ENCODE assay signal across 8 mouse cellular contexts in the genomic region with DNA sequence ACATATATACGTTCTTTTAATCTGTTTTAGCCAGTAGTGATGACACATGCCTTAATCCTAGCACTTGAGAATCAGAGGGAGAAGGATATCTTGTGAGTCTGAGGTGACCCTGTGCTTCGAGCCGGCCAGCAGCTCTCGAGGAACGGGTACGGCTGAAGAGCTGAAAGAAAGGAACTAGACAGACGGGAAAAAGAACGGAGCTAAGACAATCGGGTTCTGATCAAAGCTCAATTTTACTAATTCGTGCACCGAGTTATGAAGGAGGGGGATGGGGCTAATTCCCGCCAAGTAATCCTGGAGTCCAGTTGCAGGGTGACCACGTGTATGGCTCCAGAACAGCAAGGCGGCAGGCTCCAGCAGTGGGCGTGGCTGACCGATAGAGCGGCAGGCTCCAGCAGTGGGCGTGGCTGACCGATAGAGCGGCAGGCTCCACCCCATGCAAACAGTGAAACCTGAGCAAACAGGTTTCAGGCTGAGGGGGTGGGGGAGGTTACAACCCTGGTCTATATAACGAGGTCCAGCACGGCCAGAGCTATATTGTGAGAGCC. TPM values are rescaled to one million over a fixed set of nuclear protein-coding genes. Genes with fewer than 3 reads are reported as not detected.
A peak's percentile ranks its signal among the peaks of the same experiment; 100 is the strongest.
DNase-seq lines count a peak whose midpoint lies in the region; ATAC-seq and TF ChIP-seq lines count a peak whose summit lies in the region.
"Not testable (repeated sequence)": the region's sequence is repeated elsewhere in the genome, so short reads cannot be mapped to it uniquely, and the experiment has no call there.

No protein-coding gene starts in this region.

- DNase-seq in B cell, adult 2 months: peak; percentile 68 to 74
- peak; percentile 71 to 78 for DNase-seq in adrenal gland, postnatal 36 days
- peak; percentile 24 to 64 for DNase-seq in heart, postnatal 14 days
- peak; percentile 82 for DNase-seq in lung, embryonic 14.5 days
- DNase-seq in neural tube, embryonic 11.5 days (ENCODE audit: low spot score): peak; percentile 45

- not testable (repeated sequence) for H3K27ac ChIP-seq in forebrain, embryonic 15.5 days (replicated peaks); neural tube, embryonic 11.5 days (ENCODE audit: low read depth, low read length); stomach, embryonic 14.5 days (ENCODE audit: low read length)
- H3K27ac ChIP-seq in kidney, embryonic 16.5 days (ENCODE audit: low read length): 0 out of 2 replicates have a peak overlapping the region, but pooled peaks have one; percentile 20
- H3K27ac ChIP-seq in lung, embryonic 14.5 days (ENCODE audit: low read depth): 0 out of 2 replicates have a peak overlapping the region, but pooled peaks have one; percentile 18

- not testable (repeated sequence) for H3K4me1 ChIP-seq in forebrain, embryonic 15.5 days; kidney, embryonic 16.5 days (ENCODE audit: insufficient read depth, low read length); lung, embryonic 14.5 days (ENCODE audit: insufficient read depth); neural tube, embryonic 11.5 days (ENCODE audit: control insufficient read depth, insufficient read depth, low read length); stomach, embryonic 14.5 days (ENCODE audit: control insufficient read depth, insufficient read depth, low read length)

- intact Hi-C loops in heart, postnatal 14 days (cut with DNase I): not testable (repeated sequence)

- peak overlapping the region; percentile 35 for H3K4me3 ChIP-seq in forebrain, embryonic 15.5 days
- H3K4me3 ChIP-seq in kidney, embryonic 16.5 days (ENCODE audit: low read length): peak overlapping the region; percentile 36
- H3K4me3 ChIP-seq in lung, embryonic 14.5 days (ENCODE audit: low read depth, low read length): peak overlapping the region; percentile 30
- not testable (repeated sequence) for H3K4me3 ChIP-seq in neural tube, embryonic 11.5 days (ENCODE audit: low read depth, low read length)
- H3K4me3 ChIP-seq in stomach, embryonic 14.5 days (ENCODE audit: low read depth, low read length): peak overlapping the region; percentile 18

- ATAC-seq in forebrain, embryonic 15.5 days (replicated peaks): 0 out of 2 replicates have a peak, but pooled peaks have one; percentile 41
- peak; percentile 94 for ATAC-seq in kidney, embryonic 16.5 days (ENCODE audit: low FRiP score, low TSS enrichment)
- ATAC-seq in lung, embryonic 14.5 days (ENCODE audit: insufficient read depth): peak; percentile 92
- ATAC-seq in neural tube, embryonic 11.5 days (ENCODE audit: insufficient read depth, low FRiP score, low TSS enrichment): not testable (repeated sequence)
- ATAC-seq in stomach, embryonic 14.5 days (ENCODE audit: insufficient number of reproducible peaks, insufficient read depth, low FRiP score, low read depth): peak; percentile 91

- H3K4me2 ChIP-seq in forebrain, embryonic 15.5 days (replicated peaks): peak overlapping the region; percentile 41
- peak overlapping the region; percentile 56 for H3K4me2 ChIP-seq in kidney, embryonic 16.5 days (replicated peaks; ENCODE audit: low read depth, low read length)
- H3K4me2 ChIP-seq in lung, embryonic 14.5 days: peak overlapping the region; percentile 61
- peak overlapping the region; percentile 25; the same call in 1 of the 2 replicates for H3K4me2 ChIP-seq in neural tube, embryonic 11.5 days (ENCODE audit: low read depth)
- H3K4me2 ChIP-seq in stomach, embryonic 14.5 days (replicated peaks; ENCODE audit: low read depth, low read length): peak overlapping the region; percentile 41

- H3K27me3 ChIP-seq in forebrain, embryonic 15.5 days; kidney, embryonic 16.5 days (ENCODE audit: insufficient read depth, low read length); lung, embryonic 14.5 days (ENCODE audit: insufficient read depth, low read length); neural tube, embryonic 11.5 days (ENCODE audit: control insufficient read depth, insufficient read depth, low read length); stomach, embryonic 14.5 days (ENCODE audit: control insufficient read depth, insufficient read depth, low read length): not testable (repeated sequence)

- H3K9me3 ChIP-seq in forebrain, embryonic 15.5 days; kidney, embryonic 16.5 days (ENCODE audit: low read length); lung, embryonic 14.5 days (ENCODE audit: low read depth, low read length); neural tube, embryonic 11.5 days (ENCODE audit: control insufficient read depth, low read length); stomach, embryonic 14.5 days (ENCODE audit: control insufficient read depth, low read depth, low read length): not testable (repeated sequence)

- not testable (repeated sequence) for TF ChIP-seq CTCF in lung, embryonic 14.5 days (IDR thresholded peaks at IDR 0.05; ENCODE audit: low read depth)

- H3K9ac ChIP-seq in forebrain, embryonic 15.5 days (replicated peaks): peak overlapping the region; percentile 25
- H3K9ac ChIP-seq in kidney, embryonic 16.5 days (replicated peaks; ENCODE audit: low read length): peak overlapping the region; percentile 64
- peak overlapping the region; percentile 40; the same call in 1 of the 2 replicates for H3K9ac ChIP-seq in lung, embryonic 14.5 days
- not testable (repeated sequence) for H3K9ac ChIP-seq in neural tube, embryonic 11.5 days (ENCODE audit: low read length)
- 0 out of 2 replicates have a peak overlapping the region, but pooled peaks have one; percentile 25 for H3K9ac ChIP-seq in stomach, embryonic 14.5 days (replicated peaks; ENCODE audit: low read depth, low read length)

- WGBS in forebrain, embryonic 15.5 days: 4% methylated on average over 22 of the region's 22 CpGs
- 4% methylated on average over 22 of the region's 22 CpGs for WGBS in kidney, embryonic 16.5 days
- WGBS in lung, embryonic 14.5 days: 2% methylated on average over 22 of the region's 22 CpGs
- WGBS in neural tube, embryonic 11.5 days: 12% methylated on average over 22 of the region's 22 CpGs
- 4% methylated on average over 22 of the region's 22 CpGs for WGBS in stomach, embryonic 14.5 days

- H3K36me3 ChIP-seq in forebrain, embryonic 15.5 days; kidney, embryonic 16.5 days (ENCODE audit: insufficient read depth, low read length); lung, embryonic 14.5 days (ENCODE audit: insufficient read depth); neural tube, embryonic 11.5 days (ENCODE audit: control insufficient read depth, insufficient read depth, low read length); stomach, embryonic 14.5 days (ENCODE audit: control insufficient read depth, insufficient read depth, low read length): not testable (repeated sequence)

RNA-seq across cellular contexts. Expression of a gene that starts 8.7 kb away (rescaled TPM):
- not detected for total RNA-seq in adrenal gland, postnatal 36 days (2021)
- polyA plus RNA-seq in forebrain, embryonic 15.5 days (2015; fragmentation: Nextera tagmentation; extraction: Ambion mirVana): 1.5 and 1.7 TPM in 2 replicates
- total RNA-seq in heart, postnatal 14 days (2021): not detected
- polyA plus RNA-seq in kidney, embryonic 16.5 days (2015; fragmentation: Nextera tagmentation; extraction: Ambion mirVana): 1.3 and 3.4 TPM in 2 replicates
- polyA plus RNA-seq in lung, embryonic 14.5 days (2014; fragmentation: Nextera tagmentation; extraction: Ambion mirVana): 1.4 and 2.2 TPM in 2 replicates
- polyA plus RNA-seq in neural tube, embryonic 11.5 days (2014; fragmentation: Nextera tagmentation; extraction: Ambion mirVana): 0.69 and 0.72 TPM in 2 replicates
- polyA plus RNA-seq in stomach, embryonic 14.5 days (2014; fragmentation: Nextera tagmentation; extraction: Ambion mirVana): 1.5 and 2.3 TPM in 2 replicates

RNA-seq across cellular contexts. Expression of a gene that starts 16.9 kb away (rescaled TPM):
- total RNA-seq in adrenal gland, postnatal 36 days (2021): 10 to 100 TPM; 24.3 to 26.8 TPM
- 8.6 and 10.1 TPM in 2 replicates for polyA plus RNA-seq in forebrain, embryonic 15.5 days (2015; fragmentation: Nextera tagmentation; extraction: Ambion mirVana)
- 10 to 100 TPM; 12.5 to 13.4 TPM for total RNA-seq in heart, postnatal 14 days (2021)
- 10.9 and 13.9 TPM in 2 replicates for polyA plus RNA-seq in kidney, embryonic 16.5 days (2015; fragmentation: Nextera tagmentation; extraction: Ambion mirVana)
- 8.6 and 9.6 TPM in 2 replicates for polyA plus RNA-seq in lung, embryonic 14.5 days (2014; fragmentation: Nextera tagmentation; extraction: Ambion mirVana)
- 7.7 and 8.1 TPM in 2 replicates for polyA plus RNA-seq in neural tube, embryonic 11.5 days (2014; fragmentation: Nextera tagmentation; extraction: Ambion mirVana)
- 7.8 and 9.0 TPM in 2 replicates for polyA plus RNA-seq in stomach, embryonic 14.5 days (2014; fragmentation: Nextera tagmentation; extraction: Ambion mirVana)

RNA-seq across cellular contexts. Expression of a gene that starts 17.0 kb away (rescaled TPM):
- total RNA-seq in adrenal gland, postnatal 36 days (2021): 100 to 1,000 TPM; 223 to 268 TPM
- 203 and 207 TPM in 2 replicates for polyA plus RNA-seq in forebrain, embryonic 15.5 days (2015; fragmentation: Nextera tagmentation; extraction: Ambion mirVana)
- total RNA-seq in heart, postnatal 14 days (2021): 10 to 100 TPM; 71.5 to 86.1 TPM
- 192 and 194 TPM in 2 replicates for polyA plus RNA-seq in kidney, embryonic 16.5 days (2015; fragmentation: Nextera tagmentation; extraction: Ambion mirVana)
- 132 and 145 TPM in 2 replicates for polyA plus RNA-seq in lung, embryonic 14.5 days (2014; fragmentation: Nextera tagmentation; extraction: Ambion mirVana)
- polyA plus RNA-seq in neural tube, embryonic 11.5 days (2014; fragmentation: Nextera tagmentation; extraction: Ambion mirVana): 176 and 189 TPM in 2 replicates
- 153 and 154 TPM in 2 replicates for polyA plus RNA-seq in stomach, embryonic 14.5 days (2014; fragmentation: Nextera tagmentation; extraction: Ambion mirVana)

RNA-seq across cellular contexts. Expression of a gene that starts 49.3 kb away (rescaled TPM):
- 100 to 1,000 TPM; 147 to 151 TPM for total RNA-seq in adrenal gland, postnatal 36 days (2021)
- polyA plus RNA-seq in forebrain, embryonic 15.5 days (2015; fragmentation: Nextera tagmentation; extraction: Ambion mirVana): 492 and 524 TPM in 2 replicates
- 100 to 1,000 TPM; 120 to 130 TPM for total RNA-seq in heart, postnatal 14 days (2021)
- 423 and 428 TPM in 2 replicates for polyA plus RNA-seq in kidney, embryonic 16.5 days (2015; fragmentation: Nextera tagmentation; extraction: Ambion mirVana)
- 539 and 550 TPM in 2 replicates for polyA plus RNA-seq in lung, embryonic 14.5 days (2014; fragmentation: Nextera tagmentation; extraction: Ambion mirVana)
- 515 and 541 TPM in 2 replicates for polyA plus RNA-seq in neural tube, embryonic 11.5 days (2014; fragmentation: Nextera tagmentation; extraction: Ambion mirVana)
- 523 and 527 TPM in 2 replicates for polyA plus RNA-seq in stomach, embryonic 14.5 days (2014; fragmentation: Nextera tagmentation; extraction: Ambion mirVana)

RNA-seq across cellular contexts. Expression of a gene that starts 56.2 kb away (rescaled TPM):
- 100 to 1,000 TPM in 1 of 2 experiments, 10 to 100 TPM in 1; 79.2 to 106 TPM for total RNA-seq in adrenal gland, postnatal 36 days (2021)
- 133 and 139 TPM in 2 replicates for polyA plus RNA-seq in forebrain, embryonic 15.5 days (2015; fragmentation: Nextera tagmentation; extraction: Ambion mirVana)
- 10 to 100 TPM; 24.3 to 26.5 TPM for total RNA-seq in heart, postnatal 14 days (2021)
- polyA plus RNA-seq in kidney, embryonic 16.5 days (2015; fragmentation: Nextera tagmentation; extraction: Ambion mirVana): 134 and 148 TPM in 2 replicates
- polyA plus RNA-seq in lung, embryonic 14.5 days (2014; fragmentation: Nextera tagmentation; extraction: Ambion mirVana): 103 and 109 TPM in 2 replicates
- 108 and 109 TPM in 2 replicates for polyA plus RNA-seq in neural tube, embryonic 11.5 days (2014; fragmentation: Nextera tagmentation; extraction: Ambion mirVana)
- polyA plus RNA-seq in stomach, embryonic 14.5 days (2014; fragmentation: Nextera tagmentation; extraction: Ambion mirVana): 110 and 114 TPM in 2 replicates
